Mouse (Mus musculus) layer of hippocampus, postnatal 25 days (tissue): ENCODE results near the gene Ripor3. TPM values are rescaled to one million over a fixed set of nuclear protein-coding genes. Genes with fewer than 3 reads are reported as not detected.
A peak's percentile ranks its signal among the peaks of the same experiment; 100 is the strongest.
"Not testable (repeated sequence)": the region's sequence is repeated elsewhere in the genome, so short reads cannot be mapped to it uniquely, and the experiment has no call there.

Experiments used
- DNase-seq, 2 experiments: peaks; one replicate each; pipeline ENCODE4 v3.0.0; 2022; ENCODE audit warnings: mixed read lengths in 2 of 2, low spot score in 1 of 2; ENCODE audit errors: extremely low spot score in 1 of 2
- total RNA-seq, 2 experiments: library from RNA; stranded (reverse); gene quantifications; 2 replicates each; pipeline ENCODE4 v1.2.3; 2021

Ripor3 gene
- total RNA-seq = under 1 TPM in 1 of 2 experiments, not detected in 1; 0.42 TPM

DNA sequence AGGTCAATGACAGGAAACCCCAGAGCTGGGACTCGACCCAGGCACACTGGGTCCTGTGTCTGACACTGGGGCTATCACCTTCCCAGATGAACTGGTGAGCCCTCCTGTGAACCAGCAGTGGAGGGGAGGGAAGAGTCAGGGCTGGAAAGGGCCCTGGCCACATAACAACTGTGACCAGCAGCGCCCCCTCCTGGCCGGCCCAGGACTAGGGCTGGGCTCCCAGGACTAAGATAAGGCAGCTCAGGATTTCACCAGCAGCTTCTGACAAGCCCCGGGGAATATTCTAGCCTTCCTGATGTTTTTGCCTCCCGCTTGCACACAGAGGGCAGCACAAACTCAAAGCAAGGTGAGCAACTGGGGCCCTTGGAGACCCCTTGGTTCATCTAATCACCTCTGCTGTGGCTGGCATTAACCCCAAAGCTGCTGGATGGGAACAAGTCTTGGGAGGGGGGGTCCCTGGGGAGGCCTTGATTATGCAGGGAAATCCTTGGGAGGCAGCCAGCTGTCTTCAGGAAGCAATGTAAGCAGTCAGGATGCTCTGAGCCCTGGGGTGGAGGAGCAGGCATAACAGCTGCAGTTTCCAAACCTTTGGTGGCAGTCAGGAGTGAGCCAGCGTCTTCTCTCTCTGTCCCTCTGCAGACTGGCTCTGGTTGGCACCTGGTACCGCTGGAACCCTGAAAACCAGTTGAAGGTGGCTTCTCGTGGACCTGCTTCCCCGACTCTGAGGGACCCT is at the start of gene Ripor3:
Gene Ripor3 (minus strand): TSS at position 683 of the 733 bp plus-strand sequence.
- peak in 1 of 2 experiments; percentile 61 for DNase-seq

DNA sequence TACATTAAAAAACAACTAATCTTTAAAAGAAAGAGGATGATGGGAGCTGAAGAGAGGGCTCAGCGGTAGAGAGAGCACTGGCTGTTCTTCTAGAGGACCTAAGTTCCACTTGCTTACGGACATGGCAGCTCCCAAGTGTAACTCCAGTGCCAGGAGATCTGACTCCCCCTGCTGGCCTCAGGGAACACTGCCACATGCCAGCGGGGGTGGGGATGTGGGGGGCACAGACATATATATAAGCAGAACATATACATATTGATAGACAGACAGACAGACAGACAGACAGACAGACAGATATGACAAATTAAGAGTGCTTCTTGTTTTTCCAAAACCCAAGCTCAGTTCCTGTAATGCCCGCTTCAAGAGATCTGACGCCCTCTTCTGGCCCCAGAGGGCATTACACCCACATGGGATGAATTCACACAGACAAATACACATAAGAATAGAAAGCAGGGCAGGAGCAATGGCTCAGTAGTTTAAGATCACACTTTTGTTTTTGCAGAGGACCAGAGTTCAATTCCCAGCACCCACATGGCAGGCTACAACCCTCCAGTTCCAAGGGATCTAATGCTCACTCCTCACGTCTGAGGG is 48.9 kb upstream of the Ripor3 start:
- DNase-seq = no peak

GRCm38 (mm10) chr2:168058488-168059199 is 48.2 kb upstream of the Ripor3 start:
- no peak for DNase-seq

DNA sequence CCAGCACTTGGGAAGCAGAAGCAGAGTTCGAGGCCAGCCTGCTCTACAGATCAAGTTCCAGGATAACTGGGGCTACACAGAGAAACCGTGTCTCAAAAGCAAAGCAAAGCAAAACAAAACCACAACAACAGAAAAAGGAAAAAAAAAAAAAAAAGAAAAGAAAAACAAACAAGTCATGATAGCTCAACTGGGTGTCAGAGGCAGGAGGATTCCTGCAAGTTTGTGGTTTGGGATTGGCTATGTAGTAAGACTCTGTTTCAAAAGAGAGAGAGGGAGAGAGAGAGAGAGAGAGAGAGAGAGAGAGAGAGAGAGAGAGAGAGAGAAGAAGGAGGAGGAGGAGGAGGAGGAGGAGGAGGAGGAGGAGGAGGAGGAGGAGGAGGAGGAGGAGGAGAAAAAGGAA is 47.5 kb upstream of the Ripor3 start:
- not testable (repeated sequence) for DNase-seq

GRCm38 (mm10) chr2:168056666-168056933 is 46.2 kb upstream of the Ripor3 start:
- no peak for DNase-seq

- DNase-seq = no peak
These were observed 45.7 kb upstream of the Ripor3 start for GRCm38 (mm10) chr2:168055910-168056665.

GRCm38 (mm10) chr2:168054142-168054541 is 43.7 kb upstream of the Ripor3 start:
- DNase-seq = no peak

DNA sequence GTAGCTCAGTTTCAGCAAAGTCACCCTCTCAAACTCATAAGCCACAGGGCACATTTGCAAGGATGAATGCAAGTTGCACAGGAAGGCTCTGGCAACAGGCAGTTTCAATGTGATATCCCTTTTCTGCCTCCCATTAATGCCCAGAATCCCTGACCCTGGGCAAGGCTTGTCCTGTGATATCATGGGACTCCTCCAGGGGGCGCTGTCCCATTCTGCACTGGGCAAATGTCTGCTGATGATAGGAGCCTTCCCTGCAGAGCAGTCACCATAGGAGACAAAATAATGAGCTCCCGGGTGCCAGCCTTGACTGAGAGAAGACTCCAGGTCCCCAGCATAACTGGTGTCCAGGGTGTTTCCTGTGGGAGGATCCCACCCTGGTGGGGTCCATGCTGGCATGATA is 42.3 kb upstream of the Ripor3 start:
- DNase-seq = peak in 1 of 2 experiments; percentile 49

DNA sequence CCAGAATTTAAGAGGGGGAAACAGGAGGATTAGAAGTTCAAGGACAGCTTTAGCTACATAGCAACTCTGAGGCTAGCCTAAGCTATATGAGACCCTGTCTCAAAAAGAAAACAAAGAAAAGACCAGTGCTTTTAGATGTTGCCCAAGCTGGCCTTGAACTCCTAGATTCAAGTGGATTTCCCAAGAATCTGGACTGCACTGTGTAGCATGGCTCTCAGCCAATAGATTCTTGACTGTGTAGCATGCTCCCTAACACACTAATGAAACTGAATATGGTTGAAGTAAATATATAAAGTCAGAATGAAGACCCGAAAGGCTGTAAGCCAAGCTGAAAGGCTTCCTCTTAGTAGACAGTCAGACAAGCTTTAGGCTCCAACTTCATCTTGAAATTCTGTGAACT is 41.7 kb upstream of the Ripor3 start:
- DNase-seq = no peak

DNA sequence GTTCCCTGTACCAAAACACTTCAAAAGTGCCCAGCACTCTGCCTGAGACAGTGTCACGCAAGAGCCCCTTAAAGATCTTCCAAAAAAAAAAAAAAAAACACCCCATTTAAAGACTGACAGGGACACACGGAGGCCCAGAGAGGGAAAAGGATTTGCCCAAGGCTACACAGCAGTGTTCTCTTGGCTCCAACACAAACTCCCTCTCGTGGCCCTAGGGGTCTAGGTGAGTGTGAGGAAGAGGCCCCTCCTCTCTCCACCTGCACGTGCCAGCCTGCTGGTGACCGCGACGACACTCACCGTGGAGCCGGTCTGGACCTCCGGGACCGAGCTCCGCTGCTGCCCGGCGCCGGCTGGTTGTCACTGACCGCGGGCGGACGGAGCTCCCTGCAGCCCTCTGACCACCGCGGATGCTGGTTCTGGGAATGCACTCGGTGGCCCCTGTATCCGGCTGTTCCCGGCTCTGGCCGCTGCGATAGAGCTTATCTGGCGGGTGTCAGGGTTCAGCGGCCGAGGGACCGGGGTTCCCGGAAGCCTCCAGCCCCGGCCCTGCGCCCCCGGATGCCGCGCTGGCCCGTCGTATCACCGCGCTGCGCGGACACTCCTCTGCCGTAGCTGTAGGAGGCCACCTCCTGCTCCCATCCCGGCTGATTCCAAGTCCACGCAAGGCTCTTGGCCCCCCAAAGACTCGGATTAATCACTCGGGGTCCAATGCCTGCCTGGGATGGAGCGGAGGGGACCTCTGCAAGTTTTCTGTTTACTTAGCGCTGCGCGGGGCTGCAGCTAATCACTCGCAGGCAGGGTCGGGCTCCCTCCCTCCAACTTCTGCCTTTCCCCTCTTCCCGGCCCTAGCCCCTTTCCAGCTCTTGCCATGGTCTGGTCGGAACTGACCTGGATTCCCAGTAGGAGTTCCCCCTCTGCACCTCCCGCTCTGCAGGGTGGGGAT is 39.9 kb upstream of the Ripor3 start:
- DNase-seq = no peak

- DNase-seq = no peak
These were observed 38.7 kb upstream of the Ripor3 start for GRCm38 (mm10) chr2:168049002-168049635.

- DNase-seq = no peak
These were observed 36.0 kb upstream of the Ripor3 start for GRCm38 (mm10) chr2:168046467-168046866.

- no peak for DNase-seq
These were observed 35.4 kb upstream of the Ripor3 start for GRCm38 (mm10) chr2:168045771-168046170.

- DNase-seq = no peak
These were observed 34.9 kb upstream of the Ripor3 start for GRCm38 (mm10) chr2:168045357-168045756.

DNA sequence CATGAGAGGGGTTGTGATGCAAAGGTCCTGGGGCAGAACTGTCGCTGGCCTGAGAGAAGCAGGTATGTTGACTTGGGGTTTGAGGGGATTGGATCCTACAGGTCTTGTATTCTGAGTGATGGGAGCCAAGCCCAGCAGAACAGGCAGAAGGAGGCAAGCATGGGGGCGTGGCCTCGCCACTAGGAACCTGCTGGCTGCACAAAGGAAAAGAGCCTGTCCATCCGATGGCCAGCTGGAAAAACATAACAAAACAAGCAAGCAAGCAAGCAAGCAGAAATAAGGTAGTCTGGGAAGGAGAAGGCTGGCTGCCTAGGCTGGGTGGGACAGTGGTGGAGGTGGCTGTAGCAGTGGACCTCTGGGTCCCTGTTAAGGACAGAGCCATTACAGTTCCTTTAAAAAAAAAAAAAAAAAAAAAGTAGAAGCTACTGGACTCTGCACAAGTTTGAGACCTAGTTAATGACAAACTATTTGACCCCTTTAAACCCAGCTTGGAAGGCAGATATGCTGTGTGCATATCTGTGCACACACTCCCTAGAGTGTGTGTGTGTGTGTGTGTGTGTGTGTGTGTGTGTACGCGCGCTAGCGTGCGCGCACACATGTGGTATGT is 34.4 kb upstream of the Ripor3 start:
- DNase-seq = no peak

- no peak for DNase-seq
These were observed 31.6 kb upstream of the Ripor3 start for GRCm38 (mm10) chr2:168042019-168042418.

DNA sequence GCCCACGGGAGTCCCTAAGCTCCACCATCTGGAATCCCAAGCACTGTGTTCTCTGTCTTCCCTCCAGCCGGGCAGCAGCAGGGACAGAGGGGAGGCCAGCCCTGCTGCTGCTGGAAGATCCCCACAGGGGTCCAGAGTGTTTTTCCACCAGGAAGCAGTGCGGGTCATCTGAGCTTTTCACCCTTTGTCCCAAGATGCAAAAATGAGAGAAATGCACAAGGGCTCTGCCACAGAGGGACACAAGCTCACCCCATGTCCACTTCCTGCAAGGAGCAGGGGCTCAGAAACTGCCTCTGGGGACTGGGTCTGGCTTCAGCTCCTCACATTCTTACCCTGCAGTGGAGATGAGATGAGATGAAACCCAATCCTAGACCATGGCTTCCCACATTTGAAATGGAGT is 30.3 kb upstream of the Ripor3 start:
- DNase-seq = no peak

DNA sequence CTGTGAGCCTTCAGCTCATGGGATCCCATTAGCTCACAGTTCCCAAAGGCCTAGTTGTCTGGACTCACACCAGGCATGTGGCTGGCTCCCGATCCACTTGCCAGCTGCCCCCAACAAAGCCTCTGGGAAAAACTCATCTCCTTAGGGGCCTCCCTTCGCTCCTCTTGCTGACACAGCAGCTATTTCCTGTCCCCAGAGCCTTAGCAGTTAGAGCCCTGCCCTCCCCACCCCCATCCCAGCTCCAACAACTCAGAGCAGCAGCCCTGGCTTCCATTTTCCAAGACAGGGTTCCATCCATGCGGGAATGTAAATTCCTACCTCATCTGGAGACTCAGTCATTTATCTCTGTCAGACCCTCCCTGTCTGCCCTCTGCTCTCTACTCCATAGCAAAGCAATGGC is 26.6 kb upstream of the Ripor3 start:
- no peak for DNase-seq

- no peak for DNase-seq
These were observed 25.5 kb upstream of the Ripor3 start for GRCm38 (mm10) chr2:168035907-168036306.
